Mouse (Mus musculus) retina, embryonic 14.5 days (tissue): ENCODE measurements around the gene Gabrb1.

ENCODE experiments used
- DNase-seq: peaks from one replicate; pipeline ENCODE4 v3.0.0-alpha.2; 2015; ENCODE audit warnings: low spot score

Gene Gabrb1

GRCm38 (mm10) chr5:72162855-72163254 lies 504.9 kb downstream of the Gabrb1 start:
- no peak for DNase-seq

DNA sequence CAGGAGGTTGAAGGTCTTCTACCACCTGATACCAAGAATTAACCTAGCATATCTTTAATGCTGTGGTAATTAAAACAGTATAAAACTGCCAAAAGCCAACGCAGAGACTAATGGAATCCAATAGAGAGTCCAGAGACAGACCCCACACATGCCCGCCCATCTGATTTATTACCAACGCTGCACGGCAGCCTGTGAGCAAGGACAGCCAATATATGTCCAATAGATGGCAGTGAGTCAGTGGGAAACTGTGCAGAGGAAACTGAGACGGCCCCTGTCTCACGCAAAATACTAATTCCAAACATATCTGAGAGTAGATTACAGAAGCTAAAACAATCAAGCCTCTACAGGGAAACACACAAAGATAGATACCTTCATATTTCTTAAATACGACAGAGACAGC lies 506.5 kb downstream of the Gabrb1 start:
- DNase-seq, result no peak

GRCm38 (mm10) chr5:72167594-72168284 lies 509.8 kb downstream of the Gabrb1 start, which contains the start of gene Commd8:
Gene Commd8 (minus strand): TSS chr5:72168189.
- peak; percentile 96 for DNase-seq

- DNase-seq, result no peak
Measured at GRCm38 (mm10) chr5:72168285-72168621, 510.3 kb downstream of the Gabrb1 start.

- DNase-seq, result no peak
Measured at GRCm38 (mm10) chr5:72170067-72170466, 512.2 kb downstream of the Gabrb1 start.

- peak; percentile 82 for DNase-seq
Measured at GRCm38 (mm10) chr5:72172675-72173074, 514.8 kb downstream of the Gabrb1 start.

DNA sequence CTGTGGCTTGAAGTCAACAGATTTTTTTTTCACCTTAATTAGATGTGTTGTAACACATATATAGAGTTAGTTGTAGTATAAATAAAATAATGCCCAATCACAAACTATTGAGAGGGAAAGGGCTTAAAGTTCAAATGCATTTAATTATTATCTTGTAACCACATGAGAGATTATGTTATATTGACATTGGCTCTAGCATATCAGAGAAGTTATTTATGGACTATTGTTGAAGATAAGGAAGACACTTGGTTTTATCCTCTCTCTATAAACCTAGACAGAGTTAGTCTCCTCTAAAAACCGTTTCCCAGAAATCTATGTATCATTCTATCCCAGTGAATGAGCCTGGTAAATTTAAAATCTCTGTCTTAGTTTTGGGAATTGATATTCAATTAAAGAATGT lies 515.6 kb downstream of the Gabrb1 start:
- DNase-seq, result no peak

DNA sequence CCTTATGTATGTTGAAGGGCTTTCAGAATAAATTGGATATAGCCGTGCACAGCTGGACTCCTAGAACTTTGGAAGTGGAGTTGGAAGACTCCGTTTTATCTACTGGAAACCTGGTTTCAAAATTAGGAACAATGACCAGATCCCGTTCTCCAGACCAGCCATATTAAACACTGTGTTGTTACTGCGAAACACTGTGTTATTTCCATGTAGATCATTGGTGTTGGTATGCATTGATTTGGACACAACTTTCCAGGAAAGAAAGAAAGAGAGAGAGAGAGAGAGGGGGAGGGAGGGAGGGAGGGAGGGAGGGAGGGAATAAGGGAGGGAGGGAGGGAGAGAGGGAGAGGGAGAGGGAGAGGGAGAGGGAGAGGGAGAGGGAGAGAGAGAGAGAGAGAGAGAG lies 517.1 kb downstream of the Gabrb1 start:
- no peak for DNase-seq

DNA sequence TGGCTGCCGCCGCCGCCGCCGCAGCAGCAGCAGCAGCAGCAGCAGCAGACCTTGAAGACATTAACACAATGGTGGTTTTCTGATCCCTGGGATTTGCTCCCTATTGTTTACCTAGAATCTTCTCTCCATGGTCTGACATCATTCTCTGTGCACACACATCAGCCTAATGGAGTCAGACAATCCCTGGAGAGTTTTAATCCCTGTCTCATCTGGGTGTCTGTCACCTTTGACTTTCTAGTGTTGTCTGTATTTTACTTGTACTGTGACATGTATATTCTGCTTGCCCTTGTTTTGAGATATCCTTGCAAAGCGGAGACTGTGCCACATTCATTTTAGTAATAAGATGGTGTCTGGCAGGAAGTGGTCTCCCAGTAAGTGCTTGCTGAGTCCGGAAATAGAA lies 517.6 kb downstream of the Gabrb1 start:
- DNase-seq, result peak; percentile 76

DNA sequence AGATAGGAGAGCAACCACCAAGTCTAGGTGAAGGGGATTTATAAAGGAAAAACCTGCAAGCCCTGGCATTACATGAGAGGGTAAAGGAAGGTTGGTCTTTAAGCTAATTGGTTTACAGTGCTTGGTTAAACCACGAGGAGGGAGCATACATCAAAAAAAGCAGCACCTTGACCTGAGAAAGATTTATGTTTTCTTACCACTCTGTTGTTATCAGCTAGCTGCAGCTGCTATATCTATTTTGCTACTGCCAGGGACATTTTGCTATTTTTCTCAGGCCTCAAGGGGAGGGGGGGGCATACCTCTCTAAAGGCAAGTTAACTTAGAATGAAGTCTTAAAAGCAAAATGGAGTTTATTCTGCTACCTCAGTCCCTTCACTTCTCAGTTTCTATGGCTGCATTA lies 523.3 kb downstream of the Gabrb1 start:
- DNase-seq, result no peak

DNA sequence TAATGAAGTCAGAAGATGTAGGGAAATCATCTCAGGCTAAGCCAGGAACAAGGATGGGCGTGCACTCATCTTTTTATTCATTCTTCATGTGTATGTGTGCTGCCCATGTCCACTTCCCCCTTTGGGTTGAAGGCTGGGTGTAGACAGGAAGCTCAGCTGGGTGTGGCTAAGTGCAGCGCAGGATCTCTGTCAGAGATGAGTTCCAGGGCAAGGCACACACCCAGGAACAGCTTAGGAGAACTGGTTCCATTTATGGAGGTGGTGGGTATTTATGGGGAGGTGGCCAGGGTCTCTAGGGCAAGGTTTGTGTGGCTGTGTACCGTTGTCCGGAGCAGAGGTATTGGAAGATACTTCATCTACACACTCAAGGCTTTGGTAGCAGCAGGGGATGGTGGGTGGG lies 524.9 kb downstream of the Gabrb1 start:
- no peak for DNase-seq

GRCm38 (mm10) chr5:72183929-72184328 lies 526.0 kb downstream of the Gabrb1 start:
- DNase-seq, result no peak

- DNase-seq, result no peak
Measured at GRCm38 (mm10) chr5:72184437-72185100, 526.7 kb downstream of the Gabrb1 start.

DNA sequence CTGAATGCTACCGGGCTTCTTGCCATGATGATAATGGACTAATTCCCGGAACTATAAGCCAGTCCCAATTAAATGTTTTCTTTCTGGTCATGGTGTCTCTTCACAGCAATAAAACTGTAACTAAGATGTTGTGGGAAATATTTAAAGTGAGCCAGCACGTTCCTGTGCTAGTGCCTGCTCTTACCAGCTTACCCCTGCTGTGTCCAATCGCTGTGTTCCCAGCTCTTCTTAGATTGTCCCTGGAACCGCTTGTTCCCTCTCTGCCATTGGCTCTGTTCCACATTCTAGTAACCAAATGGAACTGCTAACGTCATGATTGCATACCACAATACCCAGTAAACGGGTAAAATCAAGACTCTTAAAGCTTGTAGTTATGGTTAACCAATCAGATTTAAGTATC lies 533.2 kb downstream of the Gabrb1 start:
- no peak for DNase-seq

- no peak for DNase-seq
Measured at GRCm38 (mm10) chr5:72191932-72192331, 534.0 kb downstream of the Gabrb1 start.

DNA sequence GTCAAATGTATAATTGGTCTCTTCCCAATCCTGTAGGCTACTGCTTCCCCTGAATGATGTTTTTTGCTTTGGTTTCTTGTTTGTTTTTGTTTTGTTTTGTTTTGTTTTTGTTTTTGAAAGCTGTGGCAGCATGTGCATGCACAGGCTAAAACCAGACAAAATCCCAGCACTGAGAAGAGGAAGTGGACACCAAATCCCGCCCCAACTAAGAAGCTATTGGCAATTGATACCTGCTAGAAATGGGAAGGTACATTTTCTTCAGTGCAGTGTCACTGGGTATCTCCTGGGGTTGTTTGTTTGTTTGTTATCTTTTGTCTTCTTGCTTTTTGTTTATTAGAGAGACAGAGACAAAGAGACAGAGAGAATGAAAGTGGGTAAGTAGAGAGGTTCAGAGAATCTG lies 537.5 kb downstream of the Gabrb1 start:
- DNase-seq, result no peak
